Mouse (Mus musculus) cerebellum, postnatal 4 days (tissue): ENCODE results near the gene Pou3f1.

Experiments
- DNase-seq, 2 experiments: peaks; one replicate each; pipeline ENCODE4 v3.0.0; 2022; ENCODE audit warnings: low spot score in 2 of 2, mixed read lengths in 1 of 2

Gene Pou3f1

DNA sequence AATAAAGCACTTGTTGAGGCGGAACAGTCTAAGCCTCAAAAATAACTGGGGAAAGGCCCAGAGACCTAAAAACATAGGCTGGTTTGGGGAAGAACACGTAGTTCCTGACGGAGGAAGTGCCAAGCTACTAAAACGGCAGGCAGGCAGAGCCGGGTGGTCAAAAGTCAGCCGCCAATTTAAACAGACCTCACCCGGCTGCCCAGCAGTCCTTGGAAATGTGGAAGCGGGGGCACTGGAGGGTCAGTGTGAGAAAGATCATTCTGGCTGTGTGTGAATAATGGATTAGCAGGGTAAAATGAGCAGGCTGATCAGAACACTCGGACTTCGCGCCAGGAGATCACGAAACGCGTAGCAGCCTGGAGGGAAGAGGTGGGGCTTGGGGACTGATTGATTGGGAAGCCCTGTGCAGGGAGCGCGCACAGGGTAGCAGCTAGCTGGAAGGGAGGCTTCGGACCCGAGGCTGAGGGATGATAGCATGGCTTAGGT lies 53.4 kb downstream of the Pou3f1 start:
- DNase-seq: no peak
